Mouse (Mus musculus): ENCODE measurements around the gene Tectb.
"Not testable (repeated sequence)": the region's sequence is repeated elsewhere in the genome, so short reads cannot be mapped to it uniquely, and the experiment has no call there.

Gene Tectb

DNA sequence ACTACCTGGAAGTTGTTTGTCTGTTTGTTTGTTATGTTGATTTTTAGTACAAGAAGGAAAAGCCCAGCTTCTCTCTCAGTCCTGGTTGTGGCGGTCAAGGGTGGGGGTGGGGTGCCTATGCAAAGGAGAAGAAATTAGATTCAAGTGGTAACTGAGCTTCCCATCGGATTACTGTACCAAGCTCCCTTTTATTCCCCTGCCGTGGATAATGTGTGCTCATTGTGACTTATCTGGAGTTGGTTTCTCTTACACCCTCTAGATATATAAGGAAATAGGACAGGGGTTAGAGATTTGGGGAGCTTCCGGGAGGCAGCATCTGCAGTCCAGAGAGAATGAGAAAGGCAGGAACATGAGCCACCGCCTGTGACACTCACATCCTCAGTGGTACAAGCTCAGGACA lies at the start of gene Tectb:
TSS of gene Tectb (plus strand) at position 301 of the 400 bp plus-strand sequence.
- no peak for DNase-seq (ENCODE audit: low read depth, low spot score)

DNA sequence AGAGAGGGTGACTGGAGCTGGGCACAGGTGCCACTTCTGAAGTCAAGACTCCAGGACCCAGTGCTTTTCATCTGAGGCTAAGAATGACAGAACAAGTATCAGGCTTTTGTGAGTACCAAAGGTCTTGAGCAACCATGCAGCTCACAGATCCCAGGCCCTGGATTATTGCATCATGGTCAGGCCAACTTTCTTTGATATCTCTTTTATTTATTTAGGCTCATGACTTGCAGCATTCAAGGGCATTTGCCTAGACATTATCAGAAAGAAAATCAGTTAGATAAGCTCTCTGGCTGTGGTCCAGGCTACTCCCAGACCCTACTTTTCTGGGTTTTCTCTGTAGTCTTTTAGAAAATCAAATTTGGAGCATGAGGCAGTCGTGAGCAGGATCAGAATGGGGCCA lies 48.8 kb upstream of the Tectb start:
- no peak for DNase-seq (ENCODE audit: low read depth, low spot score)

DNA sequence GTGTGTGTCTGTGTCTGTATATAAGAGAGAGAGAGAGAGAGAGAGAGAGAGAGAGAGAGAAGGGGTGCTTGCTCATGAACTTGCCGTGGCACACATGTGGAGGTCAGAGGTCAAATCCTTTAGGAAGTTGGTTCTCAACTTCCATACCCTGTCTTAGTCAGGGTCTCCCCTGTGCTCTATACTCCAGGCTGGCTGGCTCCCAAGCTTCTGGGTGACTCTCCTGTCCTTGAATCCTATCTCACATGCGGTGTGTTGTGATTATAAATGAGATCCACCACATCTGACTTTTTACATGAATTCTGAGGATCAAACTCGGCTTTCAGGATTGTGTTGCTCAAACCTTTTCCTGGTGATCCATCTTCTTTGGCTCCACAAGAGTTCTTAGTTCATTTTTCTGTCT lies 48.1 kb upstream of the Tectb start:
- DNase-seq (ENCODE audit: low read depth, low spot score) = no peak

DNA sequence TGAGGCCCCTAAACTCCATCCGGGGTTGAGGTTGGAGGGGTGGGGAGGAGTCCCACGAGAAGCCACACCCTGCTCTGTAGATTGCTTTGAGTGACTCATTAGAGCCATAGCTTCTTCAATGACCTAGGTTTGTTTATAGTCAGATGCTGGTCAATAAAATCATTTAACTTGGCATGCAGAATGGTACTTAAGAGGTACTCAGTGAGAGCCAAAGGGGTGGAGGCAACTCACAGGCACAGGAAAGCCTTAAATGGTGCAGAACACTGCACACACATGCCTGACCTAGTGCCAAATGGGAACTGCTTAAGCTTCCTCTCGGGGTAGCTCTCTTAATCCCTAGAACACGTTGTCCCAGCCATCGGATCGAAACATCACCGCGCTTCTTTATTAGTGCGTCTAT lies 46.0 kb upstream of the Tectb start:
- no peak for DNase-seq (ENCODE audit: low read depth, low spot score)

DNA sequence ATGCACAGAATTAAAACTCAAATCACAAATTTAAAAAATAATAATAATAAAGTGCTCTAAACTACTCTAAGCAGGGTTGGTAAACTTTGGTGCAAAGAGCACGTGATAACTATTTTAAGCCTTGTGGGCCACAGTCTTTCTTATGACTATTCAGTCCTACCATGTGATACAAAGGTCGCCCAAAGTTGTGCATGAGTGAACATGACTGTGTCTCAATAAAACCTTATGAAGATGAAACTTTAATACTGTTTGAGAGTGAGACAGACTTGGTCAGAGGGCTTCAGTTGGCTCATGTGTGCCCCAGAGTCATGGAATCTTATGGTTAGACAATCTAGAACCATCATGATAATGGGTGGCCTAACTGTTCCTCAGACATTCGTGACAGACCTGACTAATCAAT lies 44.6 kb upstream of the Tectb start:
- DNase-seq (ENCODE audit: low read depth, low spot score) = no peak

DNA sequence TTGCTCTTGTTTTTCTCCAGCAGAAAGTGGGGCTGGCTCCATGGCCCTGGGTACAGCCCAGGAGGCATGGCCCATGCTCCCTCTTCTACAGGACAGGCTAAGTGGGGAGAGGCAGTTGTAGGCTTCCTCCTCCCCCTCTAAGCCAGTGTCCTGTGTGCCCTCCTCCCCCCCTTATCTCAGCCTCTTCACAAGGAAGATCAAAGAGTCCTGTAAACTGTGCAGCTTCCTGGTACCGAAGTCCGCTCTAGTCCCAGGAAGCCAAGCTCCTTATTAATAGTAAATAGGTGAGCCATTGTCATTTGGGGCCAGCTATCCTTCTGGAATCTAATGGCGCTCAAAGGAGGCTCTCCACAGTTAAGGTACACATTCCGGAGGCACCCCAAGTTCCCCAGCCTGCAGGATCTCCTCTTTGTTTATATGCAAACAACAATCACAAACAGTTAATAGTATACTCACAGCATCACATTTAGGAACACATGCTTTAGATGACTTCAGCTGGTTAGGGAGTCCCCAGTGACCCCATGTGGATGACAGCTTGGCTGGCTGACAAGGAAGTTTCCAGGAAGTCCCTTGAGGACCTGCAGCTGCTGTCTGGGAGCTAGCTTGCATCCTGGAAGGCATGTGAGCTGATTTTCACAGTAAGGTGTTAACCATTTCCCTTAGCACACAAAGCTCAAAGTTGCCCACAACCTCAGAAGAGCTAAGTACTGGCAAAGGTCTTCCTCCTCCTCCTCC lies 43.7 kb upstream of the Tectb start:
- peak; percentile 77 for DNase-seq (ENCODE audit: low read depth, low spot score)

DNA sequence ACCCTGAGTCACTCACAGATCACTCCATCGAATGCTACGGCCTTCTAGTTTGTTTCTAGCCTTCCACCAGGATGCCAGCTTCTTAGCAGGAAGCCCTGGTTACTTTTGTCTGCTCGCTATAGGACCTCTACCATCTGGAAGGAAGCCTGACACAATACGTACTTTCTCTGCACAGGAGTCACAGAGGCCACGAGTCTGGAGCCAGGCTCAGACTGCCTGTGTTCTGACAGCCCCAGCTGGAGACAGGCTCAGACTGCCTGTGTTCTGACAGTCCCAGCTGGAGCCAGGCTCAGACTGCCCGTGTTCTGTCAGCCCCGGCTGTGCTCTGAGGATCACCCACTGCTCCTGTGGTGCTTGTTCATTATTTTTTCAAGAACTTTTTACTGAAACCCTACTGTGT lies 42.6 kb upstream of the Tectb start:
- DNase-seq (ENCODE audit: low read depth, low spot score) = no peak

DNA sequence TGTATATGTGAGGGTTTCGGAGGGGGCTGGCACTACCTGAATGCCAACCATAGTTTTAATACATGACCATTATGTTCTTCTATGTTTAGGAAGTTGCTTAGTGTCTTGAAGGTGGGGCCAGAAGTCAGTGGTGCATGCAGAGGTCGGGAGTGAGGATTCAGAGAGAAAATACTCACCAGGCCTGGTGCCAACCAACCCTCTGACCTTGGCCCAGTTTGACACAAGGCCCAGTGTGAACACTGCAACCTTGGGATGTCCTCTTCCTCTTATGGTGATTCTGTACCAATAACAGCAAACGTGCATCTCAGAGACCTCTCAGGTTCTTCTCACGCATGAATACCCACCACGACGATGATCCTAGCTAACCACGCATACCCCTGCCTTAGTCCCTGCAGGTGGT lies 42.0 kb upstream of the Tectb start:
- DNase-seq (ENCODE audit: low read depth, low spot score) = no peak

DNA sequence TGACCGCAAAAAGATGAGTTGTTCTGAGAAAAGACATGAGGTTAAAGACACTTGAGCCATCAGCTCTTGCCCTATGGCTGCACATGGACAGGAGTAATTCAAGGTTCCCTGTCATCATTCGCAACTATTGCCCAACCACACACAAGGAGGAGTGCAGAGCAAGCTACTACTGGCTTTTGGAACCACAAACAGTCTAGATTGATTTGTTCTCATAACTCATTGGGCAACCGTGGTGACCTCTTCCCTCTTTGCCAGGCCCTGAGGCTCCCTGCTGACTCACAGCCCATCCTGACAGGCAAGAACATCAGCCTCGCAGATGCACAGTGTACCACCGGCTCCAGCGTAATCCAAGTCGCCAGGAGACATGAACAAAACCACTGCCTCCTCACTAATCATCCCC lies 41.2 kb upstream of the Tectb start:
- peak; percentile 50 for DNase-seq (ENCODE audit: low read depth, low spot score)

DNA sequence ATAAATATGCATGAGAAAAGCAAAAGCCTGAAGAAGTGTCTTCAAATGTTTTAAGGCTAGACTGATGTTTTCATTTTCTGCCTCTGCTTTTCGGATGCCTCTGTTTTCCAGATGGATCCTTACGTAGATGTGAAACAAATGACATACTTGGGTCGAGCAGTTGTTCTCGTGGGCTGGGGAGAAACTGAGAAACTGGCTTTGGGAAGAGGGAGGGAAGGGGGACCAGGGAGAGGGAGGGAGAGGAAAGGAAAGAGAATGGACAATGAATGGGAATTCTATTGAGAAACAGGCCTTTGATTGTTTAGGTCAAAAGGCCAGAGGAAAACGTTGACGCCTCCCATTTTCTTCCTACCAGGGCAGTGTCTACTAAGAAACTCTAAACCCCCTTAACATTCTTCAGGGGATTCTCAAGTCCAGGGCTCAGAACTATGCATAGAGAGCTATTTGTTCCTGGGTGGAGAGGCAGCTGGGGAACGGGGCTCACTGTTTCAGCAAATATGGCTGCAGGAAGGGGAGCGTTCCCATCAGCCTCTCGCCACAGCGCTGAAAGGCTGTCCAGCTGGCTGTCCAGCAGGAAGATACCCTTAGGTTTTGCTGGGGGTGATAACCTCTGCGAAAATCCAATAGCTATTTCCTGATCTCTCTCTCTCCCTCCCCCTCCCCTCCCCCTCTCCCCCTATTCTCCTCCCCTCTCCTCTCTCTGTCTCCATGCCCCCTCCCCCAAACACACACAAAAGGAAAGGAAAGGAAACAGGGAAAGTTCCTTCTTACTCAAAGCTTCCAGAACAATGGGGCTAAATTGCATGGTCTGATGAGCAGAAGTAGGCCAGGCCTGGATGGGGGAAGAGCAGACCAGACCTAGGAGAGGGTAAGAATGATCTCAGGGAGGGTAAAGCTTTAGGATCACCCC lies 36.9 kb upstream of the Tectb start:
- DNase-seq (ENCODE audit: low read depth, low spot score) = no peak

DNA sequence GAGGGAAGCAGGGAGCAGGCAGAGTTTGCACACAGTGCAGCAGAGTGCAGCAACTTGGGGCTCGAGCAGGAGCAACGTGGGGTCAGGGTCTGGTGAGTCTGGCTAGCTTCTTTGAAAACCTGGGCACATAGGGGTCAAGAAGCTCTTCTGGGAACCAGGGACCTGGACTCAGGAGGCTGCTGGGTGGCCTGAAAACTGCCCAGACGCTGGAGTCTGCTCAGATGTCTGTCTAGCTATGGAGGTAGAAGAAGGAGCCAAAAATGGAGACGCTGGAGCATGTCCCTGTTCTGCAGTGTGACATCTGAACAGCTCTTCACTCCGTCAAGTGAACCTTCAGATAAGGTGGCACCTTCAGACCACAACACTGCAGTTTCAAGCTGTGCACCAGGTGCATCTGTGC lies 35.8 kb upstream of the Tectb start:
- no peak for DNase-seq (ENCODE audit: low read depth, low spot score)

DNA sequence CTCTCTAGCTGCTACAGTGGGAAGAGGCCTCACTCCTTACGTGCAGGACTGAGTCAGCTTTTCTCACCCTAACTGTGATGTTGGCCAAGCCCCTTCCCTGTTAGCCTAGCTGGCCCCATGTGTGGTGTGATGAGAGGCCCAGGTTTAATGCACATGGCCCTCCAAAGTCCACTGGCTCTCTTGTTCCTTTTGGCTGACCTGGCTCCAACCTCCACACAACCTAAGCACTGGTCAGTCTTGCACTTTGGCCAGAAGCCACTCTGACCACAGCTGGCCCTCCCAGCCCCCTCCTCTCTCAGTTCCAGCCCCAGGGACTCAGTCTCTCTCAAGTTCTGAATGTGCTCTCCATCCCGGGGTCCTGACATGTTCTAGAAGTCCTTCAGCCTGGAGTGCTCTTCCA lies 35.4 kb upstream of the Tectb start:
- DNase-seq (ENCODE audit: low read depth, low spot score) = no peak

DNA sequence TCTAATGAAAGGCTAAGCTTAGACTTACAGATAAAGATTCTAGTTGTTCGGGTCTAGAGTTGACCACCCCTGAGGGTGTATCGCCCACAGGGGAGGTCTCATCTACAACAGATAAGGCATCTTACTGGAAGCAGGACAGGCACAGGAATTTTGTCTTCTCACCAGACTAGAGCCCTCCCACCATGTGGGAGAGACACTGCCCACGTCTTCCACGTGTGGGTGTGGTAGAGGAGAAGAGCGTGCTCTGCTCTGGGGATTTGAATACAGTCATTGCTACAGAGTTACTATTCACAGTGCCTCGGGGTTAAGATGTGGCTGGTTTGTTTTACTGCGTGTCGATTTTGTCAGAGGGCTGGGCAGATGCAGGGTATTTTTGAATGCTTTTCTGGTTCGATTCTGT lies 33.0 kb upstream of the Tectb start:
- no peak for DNase-seq (ENCODE audit: low read depth, low spot score)

DNA sequence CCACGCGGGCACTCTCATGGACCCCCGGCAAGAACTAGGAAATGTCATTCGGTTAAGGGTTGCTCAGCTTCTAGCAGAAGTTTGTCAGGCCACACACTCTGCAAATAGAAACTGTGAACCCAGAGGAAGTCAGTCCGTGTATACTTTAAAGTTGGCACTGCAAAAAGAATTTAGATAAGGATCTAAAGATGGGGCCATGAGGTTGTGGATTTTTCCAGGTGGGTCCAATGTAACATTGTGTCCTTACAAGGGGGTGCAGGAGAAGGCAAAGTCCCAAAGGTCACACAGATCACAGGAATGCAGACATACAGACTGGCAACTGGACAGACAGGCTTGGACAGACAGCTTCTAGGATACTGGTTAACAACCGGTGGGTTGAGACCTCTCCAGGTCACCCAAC lies 32.4 kb upstream of the Tectb start:
- DNase-seq (ENCODE audit: low read depth, low spot score) = no peak

DNA sequence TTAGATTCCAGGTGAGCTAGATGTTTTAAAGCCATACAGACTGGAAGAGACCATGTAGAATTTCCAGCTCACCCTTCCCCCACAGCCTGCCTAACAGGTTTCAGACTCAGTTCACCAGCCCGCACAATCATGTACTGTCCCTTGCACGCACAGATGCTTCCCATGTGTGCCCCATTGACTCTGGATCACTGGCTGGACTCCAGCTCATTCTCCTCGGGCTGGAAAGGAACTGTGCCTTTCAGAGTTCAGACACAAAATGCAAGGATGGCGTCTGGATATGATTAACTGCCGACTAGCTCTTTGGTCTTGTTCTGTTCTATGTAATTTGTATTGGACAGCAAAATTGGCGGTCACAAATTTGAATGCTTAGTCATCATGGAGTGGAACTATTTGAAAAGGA lies 30.9 kb upstream of the Tectb start:
- no peak for DNase-seq (ENCODE audit: low read depth, low spot score)

DNA sequence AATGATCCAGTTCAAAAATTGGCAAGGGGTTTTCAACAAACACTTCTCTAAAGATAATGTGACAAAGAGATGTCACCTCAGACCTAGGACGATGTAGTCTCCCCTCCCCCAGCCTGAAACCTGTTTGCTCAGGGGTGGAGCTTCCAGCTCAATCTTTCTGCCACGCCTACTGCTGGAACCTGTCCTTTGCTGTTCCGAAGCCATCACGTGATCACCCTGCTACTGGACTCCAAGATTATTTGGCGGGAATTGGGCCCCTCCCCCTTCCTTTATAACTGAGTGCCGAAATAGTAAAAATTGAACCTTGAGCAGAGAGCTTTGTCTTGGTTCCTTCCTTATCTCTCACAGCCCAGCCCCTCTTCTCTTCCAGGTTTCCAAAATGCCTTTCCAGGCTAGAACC lies 28.3 kb upstream of the Tectb start:
- not testable (repeated sequence) for DNase-seq (ENCODE audit: low read depth, low spot score)

DNA sequence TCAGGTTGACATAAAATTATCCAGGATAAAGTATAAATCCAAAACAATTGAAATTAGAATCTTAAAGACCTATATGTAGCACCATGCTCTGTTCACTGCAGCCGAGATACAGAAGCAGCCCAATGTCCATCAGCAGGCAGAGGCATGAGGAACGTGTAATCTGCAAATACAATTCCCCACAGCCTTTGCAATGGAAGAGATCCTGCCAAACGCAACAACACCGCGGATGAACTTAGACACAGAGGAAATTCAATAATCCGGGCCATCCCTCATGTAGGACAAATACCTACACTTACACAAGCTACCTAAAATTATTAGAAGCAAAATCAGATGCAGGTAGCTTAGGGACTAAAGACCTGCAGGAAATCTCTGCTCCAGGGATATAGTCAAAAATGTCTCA lies 27.6 kb upstream of the Tectb start:
- DNase-seq (ENCODE audit: low read depth, low spot score) = no peak

DNA sequence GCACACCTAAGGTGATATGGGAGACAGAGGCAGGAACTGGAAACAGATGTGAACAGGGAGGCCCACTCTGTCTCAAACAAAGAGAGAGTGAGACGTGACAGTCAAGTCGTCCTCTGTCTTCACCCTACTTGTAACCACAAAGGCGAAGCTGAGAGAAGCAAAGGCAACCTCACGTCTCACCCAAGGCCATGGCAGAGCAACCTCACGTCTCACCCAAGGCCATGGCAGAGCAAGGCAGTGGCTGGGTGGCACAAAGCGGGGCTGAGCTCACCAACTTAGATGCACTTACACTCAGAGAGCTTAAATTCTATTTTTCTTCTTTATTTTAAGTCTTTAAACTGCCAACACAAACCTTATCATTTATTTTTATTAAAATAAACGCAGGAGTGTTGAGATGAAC lies 23.5 kb upstream of the Tectb start:
- DNase-seq (ENCODE audit: low read depth, low spot score) = no peak

DNA sequence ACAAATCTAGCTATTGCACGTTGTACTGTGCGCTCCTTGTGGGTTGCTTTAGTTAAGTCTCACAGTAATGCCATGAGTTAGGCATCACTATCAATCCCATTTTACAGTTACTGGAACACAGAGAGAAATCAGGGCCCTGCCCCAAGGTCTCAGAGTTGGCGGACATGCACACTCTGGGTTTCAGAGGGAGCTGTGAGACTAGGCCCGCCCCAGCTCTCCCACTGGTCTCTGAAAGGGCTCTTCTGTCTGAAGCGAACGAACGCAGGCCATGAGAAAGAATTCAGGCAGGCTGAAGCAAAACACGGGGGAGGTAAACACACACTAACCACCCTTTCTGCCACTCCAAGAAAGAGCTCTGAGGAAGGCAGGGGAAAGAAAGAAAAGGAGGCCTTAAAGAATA lies 21.9 kb upstream of the Tectb start:
- no peak for DNase-seq (ENCODE audit: low read depth, low spot score)

DNA sequence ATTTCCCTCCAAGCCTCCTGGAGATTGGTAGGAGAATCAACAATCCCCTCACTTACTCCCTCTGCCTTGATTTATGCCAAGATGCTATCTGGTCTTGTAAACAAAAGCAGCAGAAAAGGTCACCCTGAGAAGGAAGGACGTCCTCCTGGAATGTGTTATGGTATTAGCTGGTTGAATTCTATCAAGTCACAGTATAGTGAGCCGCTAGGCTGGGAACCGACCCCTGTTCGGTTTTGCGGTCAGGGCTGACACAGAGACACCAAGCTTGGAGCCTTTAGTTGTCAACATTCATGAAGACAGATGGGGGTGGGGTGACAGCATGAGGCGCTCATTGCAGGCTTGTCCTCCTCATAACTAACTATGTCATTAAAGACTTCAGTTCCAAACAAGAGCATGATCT lies 20.7 kb upstream of the Tectb start:
- no peak for DNase-seq (ENCODE audit: low read depth, low spot score)

DNA sequence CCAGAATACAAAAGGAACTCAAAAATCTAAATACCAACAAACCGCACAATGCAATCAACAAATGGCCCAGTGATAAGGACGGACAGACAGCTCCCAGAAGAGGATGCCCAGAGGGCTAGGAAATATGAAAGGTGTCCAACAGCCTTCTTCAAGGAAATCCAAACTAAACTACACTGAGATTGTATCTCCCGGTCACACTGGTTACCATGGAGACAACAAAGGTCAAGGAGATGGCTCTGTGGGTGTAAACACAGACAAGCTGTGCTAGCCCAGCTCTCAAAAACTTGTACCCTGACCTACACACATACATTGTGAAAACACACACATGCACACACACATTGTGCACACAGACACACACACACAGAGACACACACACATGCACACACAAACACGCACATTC lies 18.3 kb upstream of the Tectb start:
- no peak for DNase-seq (ENCODE audit: low read depth, low spot score)

DNA sequence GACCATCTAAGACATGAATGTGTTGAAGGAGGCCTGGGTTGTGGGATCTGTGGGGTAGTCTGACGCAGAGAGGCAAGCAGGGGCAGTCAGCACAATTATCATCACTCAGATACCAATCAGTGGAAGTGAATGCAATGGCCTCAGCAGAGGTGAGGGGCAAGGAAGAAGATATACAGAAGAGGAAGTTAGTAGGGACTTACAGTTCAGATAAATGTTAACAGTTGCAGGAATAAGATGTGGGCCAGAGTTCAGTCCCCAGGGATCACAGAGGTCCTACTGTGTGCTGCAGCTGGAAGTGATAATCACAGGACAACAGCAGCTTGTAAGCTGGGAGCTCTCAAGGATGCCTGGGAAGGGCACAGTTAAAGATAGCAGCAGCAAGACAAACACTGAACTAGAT lies 16.4 kb upstream of the Tectb start:
- no peak for DNase-seq (ENCODE audit: low read depth, low spot score)

DNA sequence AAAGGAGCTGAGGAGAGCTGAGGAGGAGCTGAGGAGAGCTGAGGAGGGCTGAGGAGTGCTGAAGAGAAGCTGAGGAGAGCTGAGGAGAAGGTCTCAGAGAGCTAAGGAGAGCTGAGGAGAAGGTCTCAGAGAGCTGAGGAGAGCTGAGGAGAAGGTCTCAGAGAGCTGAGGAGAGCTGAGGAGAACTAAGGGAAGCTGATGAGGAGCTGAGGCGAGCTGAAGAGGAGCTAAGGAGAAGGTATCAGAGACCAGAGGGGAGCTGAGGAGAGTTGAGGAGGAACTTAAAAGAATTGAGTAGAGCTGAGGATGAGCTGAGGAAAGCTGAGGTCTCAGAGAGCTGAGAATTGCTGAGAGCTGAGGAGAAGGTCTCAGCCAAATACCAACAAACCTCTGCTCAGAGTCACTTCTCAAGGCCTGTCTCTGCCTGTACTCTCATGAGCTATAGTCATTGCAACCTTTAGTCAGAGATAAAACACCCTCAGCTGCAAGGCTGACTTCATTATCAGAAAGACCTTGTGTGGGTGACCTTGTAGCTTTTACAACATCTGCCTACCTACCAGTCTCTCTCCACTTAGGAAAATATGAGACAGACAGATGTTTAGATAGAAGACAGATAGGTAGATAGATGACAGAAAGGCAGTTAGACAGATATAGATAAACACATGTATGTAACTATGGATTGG lies 15.2 kb upstream of the Tectb start:
- DNase-seq (ENCODE audit: low read depth, low spot score) = no peak

Data from skeletal muscle tissue, adult 2 months (tissue).